Mouse (Mus musculus) liver, embryonic 12.5 days (tissue): ENCODE measurements around the gene Rap1gap. TPM values are rescaled to one million over a fixed set of nuclear protein-coding genes. Genes with fewer than 3 reads are reported as not detected.
A peak's percentile ranks its signal among the peaks of the same experiment; 100 is the strongest.

Experiments
- ATAC-seq: fragments of 200-750 bp; cut with Nextera tagmentation; 2 replicates; pipeline ENCODE4 v1.8.0; 2017; ENCODE audit warnings: moderate number of reproducible peaks, mild to moderate bottlenecking, moderate library complexity
- H3K27ac ChIP-seq: fragments of 300-500 bp; sonication (generic); 2 replicates; pipeline ENCODE4 v1.5.1; 2016; ENCODE audit warnings: mild to moderate bottlenecking
- H3K27me3 ChIP-seq: fragments of 300-500 bp; sonication (generic); replicated peaks from 2 replicates; pipeline ENCODE4 v1.6.1; 2016; ENCODE audit warnings: mild to moderate bottlenecking, moderate library complexity
- H3K36me3 ChIP-seq: fragments of 300-500 bp; sonication (generic); 2 replicates; pipeline ENCODE4 v1.6.1; 2016; ENCODE audit warnings: mild to moderate bottlenecking, moderate library complexity
- H3K4me1 ChIP-seq: fragments of 300-500 bp; sonication (generic); 2 replicates; pipeline ENCODE4 v1.6.1; 2016
- H3K4me2 ChIP-seq: fragments of 300-500 bp; sonication (generic); 2 replicates; pipeline ENCODE4 v1.6.1; 2016; ENCODE audit warnings: mild to moderate bottlenecking, moderate library complexity
- H3K4me3 ChIP-seq: fragments of 300-500 bp; sonication (generic); 2 replicates; pipeline ENCODE4 v1.5.1; 2016; ENCODE audit warnings: mild to moderate bottlenecking, moderate library complexity
- H3K9ac ChIP-seq: fragments of 300-500 bp; sonication (generic); 2 replicates; pipeline ENCODE4 v1.6.1; 2016; ENCODE audit warnings: mild to moderate bottlenecking, moderate library complexity
- H3K9me3 ChIP-seq: fragments of 300-500 bp; sonication (generic); replicated peaks from 2 replicates; pipeline ENCODE4 v1.6.1; 2016; ENCODE audit warnings: mild to moderate bottlenecking, moderate library complexity
- WGBS: fragments of 180-500 bp; shearing (Covaris S2); methylation state at CpG from one replicate; pipeline ENCODE4 v1.1.7; 2016; ENCODE audit not compliant: insufficient replicate concordance; 5-methylcytosine and 5-hydroxymethylcytosine counted together
- polyA plus RNA-seq: library from polyadenylated mRNA; unstranded; fragments of >200 nt; fragmentation: Nextera tagmentation; extraction: Ambion mirVana; gene quantifications from 2 replicates; pipeline ENCODE4 v1.2.1, GENCODE M21; 2016

Rap1gap gene
- polyA plus RNA-seq, 1 experiment from 2014 or later = 2.3 TPM

DNA sequence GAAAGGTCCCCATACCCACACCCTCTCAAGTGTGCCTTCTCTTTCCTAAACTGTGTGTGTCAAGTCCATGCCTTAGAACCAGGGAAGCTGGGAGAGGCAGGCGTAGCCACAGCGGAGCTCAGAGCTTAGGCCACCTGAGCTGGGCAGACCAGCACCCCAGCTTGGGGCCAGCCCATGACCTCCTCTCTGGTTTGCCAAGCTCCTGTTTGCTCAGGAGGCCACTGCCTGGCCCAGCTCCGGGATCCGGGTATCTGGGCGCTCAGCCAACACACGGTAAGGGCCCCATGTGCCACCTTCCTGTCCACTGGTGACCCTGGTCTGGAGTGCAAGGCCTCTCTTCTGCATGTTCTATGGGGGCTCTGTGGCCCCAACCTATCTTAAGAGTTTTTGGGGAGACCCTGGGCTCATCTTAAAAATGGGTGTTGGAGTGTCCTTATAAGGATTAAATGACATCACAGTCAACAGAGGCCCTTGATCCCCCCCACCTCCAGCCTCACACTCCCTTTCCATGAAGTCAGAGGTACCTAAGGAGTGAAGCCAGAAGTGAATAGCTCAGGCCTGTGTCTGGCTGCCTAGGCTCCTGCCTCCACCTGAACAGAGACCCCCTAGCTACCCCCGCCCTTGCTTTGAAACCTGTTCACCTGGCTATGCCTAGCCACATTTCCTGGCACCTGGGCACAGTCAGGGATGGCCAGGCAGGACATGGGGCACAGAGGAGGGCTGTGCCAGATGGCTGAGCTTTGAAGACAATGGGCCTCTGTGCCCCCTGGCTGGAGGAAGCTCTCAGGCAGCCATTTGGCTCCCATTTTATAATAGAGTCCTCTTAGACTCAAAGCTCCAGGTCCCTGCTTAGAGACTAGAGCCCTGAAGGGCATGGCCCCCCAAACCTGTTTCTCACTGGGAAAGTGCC lies 33.8 kb downstream of the Rap1gap start:
- Histone ChIP-seq H3K4me2 (no peak overlapping the region), H3K9ac (no peak overlapping the region), H3K27ac (no peak overlapping the region), H3K4me1 (peaks cover 19% of the 10 kb centered on the region), H3K36me3 (no peaks in the 10 kb centered on the region), H3K9me3 (no peaks in the 10 kb centered on the region), H3K4me3 (no peak overlapping the region), H3K27me3 (peaks cover 26% of the 10 kb centered on the region; the same call in 1 of the 2 replicates)
- peak; percentile 49; the same call in 1 of the 2 replicates for ATAC-seq
- WGBS = 67% methylated on average over 7 of the region's 7 CpGs

DNA sequence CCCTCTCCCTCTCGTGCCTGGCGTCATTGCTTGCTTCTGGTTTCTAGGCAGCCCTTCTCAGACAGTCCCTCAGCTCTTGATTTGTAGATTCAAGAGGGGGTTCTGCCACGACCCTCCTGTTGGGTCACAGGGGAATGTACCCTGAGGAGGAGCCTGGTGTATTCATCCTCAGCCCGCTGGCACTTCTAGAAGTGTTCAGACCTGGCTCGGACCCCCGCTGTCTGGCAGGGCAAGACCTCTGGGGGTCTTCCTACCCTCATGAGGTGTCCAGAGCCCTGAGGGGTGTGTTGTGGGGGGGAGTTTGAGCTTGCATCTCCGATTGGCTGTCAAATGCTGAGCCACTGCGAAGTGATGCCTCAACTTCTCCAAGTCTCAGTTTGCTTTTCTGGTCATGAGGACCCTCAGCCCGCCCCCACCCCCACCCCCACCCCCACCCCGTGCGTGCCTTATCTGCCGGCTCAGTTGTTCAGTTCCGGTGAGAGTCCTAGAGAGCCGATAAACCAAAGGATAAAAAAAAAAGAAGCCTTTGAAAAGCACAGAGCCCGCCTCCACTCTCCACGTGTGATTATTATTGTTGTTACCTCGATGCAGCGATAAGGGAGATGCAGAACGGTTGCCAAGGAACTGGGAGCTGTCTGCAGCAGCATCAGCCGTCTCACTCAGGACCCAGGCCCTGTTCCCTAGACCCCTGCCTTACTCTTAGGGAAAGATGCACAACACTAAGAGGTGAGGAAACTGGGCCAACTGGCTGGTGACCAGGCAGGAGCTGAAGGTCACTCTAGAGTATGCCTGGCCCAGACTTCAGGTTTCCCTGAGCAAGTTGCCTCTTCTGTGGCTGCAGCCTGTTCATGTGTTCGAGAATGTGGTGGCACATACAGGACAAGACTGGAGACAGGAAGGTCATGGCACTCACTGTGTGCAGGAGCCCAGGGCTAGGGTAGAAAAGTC lies 35.0 kb downstream of the Rap1gap start:
- no peak overlapping the region for H3K27ac ChIP-seq
- peaks cover 19% of the 10 kb centered on the region for H3K4me1 ChIP-seq

DNA sequence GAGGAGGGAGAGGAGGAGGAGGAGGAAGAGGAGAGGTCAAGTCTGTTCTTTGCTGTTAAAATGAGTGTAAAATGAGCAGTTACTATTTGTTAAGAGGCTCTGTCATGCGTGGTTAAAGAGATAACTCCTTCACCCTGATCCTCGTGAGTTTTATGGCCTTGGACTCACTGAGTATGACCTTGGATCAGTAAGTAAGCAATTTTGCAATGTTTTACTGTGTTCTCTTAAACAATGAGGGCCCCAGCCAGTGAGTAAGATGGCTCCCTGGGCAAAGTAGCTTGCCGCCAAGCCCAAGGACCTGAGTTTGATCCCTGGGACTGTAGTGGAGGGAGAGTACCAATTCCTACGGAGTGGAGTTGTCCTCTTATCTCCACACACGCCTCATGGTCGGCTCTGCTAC lies 36.4 kb downstream of the Rap1gap start:
- Histone ChIP-seq H3K4me3 (no peak overlapping the region), H3K27me3 (peaks cover 42% of the 10 kb centered on the region), H3K9ac (no peak overlapping the region), H3K36me3 (no peaks in the 10 kb centered on the region), H3K27ac (no peak overlapping the region), H3K9me3 (no peaks in the 10 kb centered on the region), H3K4me1 (peaks cover 20% of the 10 kb centered on the region), H3K4me2 (no peak overlapping the region)
- ATAC-seq = no peak
- 38% methylated on average over 6 of the region's 6 CpGs for WGBS

More for the DNA sequence above, 35.0 kb downstream of the Rap1gap start:
- H3K9ac ChIP-seq = no peak overlapping the region
- no peak for ATAC-seq
- no peaks in the 10 kb centered on the region for H3K36me3 ChIP-seq
- no peaks in the 10 kb centered on the region for H3K9me3 ChIP-seq
- 37% methylated on average over 21 of the region's 21 CpGs for WGBS
- H3K4me2 ChIP-seq = no peak overlapping the region
- no peak overlapping the region for H3K4me3 ChIP-seq
- peaks cover 29% of the 10 kb centered on the region; the same call in 1 of the 2 replicates for H3K27me3 ChIP-seq

DNA sequence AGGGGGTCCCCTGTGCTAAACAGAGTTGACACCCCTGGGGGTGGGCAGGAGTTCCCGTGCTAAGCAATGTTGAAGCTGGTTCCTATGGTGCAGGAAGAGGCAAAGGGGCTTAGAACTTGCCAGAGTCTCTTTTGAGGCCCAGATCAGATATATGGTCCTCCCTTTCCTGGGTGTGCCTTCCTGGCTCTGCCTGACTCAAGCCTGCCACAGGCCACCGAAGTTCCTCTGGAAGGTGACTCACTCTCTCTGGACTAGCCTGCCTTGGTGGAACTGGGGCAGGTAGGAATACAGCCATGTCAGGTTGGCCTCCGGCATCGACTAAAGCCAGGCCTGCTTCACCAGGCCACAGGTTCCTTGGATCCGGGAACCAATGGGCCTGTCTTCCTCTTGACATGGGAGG lies 38.6 kb downstream of the Rap1gap start:
- 55% methylated on average over 5 of the region's 5 CpGs for WGBS
- no peaks in the 10 kb centered on the region for H3K36me3 ChIP-seq
- peaks cover 63% of the 10 kb centered on the region for H3K27me3 ChIP-seq
- H3K27ac ChIP-seq = no peak overlapping the region
- ATAC-seq = no peak
- no peak overlapping the region for H3K4me3 ChIP-seq
- no peaks in the 10 kb centered on the region for H3K9me3 ChIP-seq
- H3K4me2 ChIP-seq = no peak overlapping the region
- H3K4me1 ChIP-seq = peaks cover 33% of the 10 kb centered on the region
- H3K9ac ChIP-seq = no peak overlapping the region

DNA sequence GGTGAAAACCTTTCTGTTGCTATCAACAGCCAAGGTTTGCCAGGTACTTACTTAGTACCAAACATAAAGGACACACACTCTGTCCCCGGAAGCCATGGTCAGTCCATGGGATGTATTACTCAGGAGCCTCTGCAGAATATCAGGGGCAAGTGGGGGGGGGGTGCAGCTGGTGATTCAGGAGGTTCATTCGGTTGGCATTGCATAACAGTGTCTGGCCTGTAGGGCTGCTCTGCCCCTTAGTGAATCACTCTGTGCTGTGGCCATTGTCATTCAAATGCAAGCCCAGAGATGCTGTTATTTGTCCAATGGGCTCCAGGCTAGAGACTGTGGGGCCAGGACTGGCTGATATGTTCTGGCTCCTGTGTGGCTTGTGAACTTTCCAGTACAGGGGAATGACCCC lies 40.0 kb downstream of the Rap1gap start:
- WGBS = 54% methylated on average over 2 of the region's 2 CpGs
- Histone ChIP-seq H3K4me3 (no peak overlapping the region), H3K9me3 (no peaks in the 10 kb centered on the region), H3K4me1 (peaks cover 32% of the 10 kb centered on the region), H3K27me3 (peaks cover 73% of the 10 kb centered on the region), H3K27ac (no peak overlapping the region), H3K36me3 (no peaks in the 10 kb centered on the region), H3K4me2 (no peak overlapping the region), H3K9ac (no peak overlapping the region)
- no peak for ATAC-seq

DNA sequence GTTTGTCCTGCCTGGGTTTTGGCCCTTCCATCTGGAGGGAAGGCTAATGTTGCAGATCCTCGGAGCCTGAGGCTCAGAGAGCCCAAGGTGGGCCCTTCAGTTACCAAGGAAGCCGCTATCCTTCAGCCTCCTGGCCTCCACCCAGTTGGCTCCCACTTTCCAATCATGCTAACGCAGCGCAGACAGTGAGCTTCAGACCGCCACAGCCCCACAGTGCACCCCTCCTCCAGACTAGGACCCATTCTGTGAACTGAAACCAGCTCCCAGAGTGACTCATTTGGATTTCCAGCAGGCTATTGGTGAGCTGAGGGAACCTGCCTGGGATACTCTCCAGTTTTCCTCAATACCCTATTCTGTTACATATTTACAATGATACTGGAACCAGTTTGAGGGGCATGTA lies 40.9 kb downstream of the Rap1gap start:
- Histone ChIP-seq H3K9me3 (no peaks in the 10 kb centered on the region), H3K4me3 (no peak overlapping the region), H3K27ac (no peak overlapping the region), H3K4me2 (no peak overlapping the region), H3K27me3 (peaks cover 75% of the 10 kb centered on the region), H3K4me1 (peaks cover 28% of the 10 kb centered on the region), H3K9ac (no peak overlapping the region), H3K36me3 (no peaks in the 10 kb centered on the region)
- ATAC-seq = no peak
- WGBS = 54% methylated on average over 5 of the region's 5 CpGs

DNA sequence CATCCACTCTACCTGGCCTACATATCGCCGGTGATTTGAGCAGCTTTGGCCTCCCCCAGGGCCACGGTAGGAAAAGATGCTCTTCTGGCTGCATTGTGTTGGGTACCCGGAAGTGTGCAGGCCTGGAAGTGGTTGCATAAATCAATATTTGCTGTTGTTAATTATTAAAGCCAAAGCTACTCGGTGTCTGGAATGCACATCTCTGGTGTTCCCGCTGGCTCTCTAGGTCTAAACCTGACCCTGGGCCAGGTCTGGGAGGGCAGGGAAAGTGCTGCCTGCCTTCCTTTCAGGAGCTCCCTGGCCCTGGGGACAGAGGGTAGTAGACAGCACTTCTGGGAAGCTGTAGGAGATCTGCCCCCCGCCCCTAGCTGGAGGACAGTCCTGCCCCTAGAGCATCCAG lies 42.0 kb downstream of the Rap1gap start:
- peak overlapping the region; percentile 15 for H3K27ac ChIP-seq
- H3K4me2 ChIP-seq = peak overlapping the region; percentile 75
- no peak for ATAC-seq
- H3K9ac ChIP-seq = no peak overlapping the region
- no peaks in the 10 kb centered on the region for H3K36me3 ChIP-seq
- H3K27me3 ChIP-seq = peaks cover 78% of the 10 kb centered on the region
- WGBS = 58% methylated on average over 7 of the region's 7 CpGs
- H3K4me1 ChIP-seq = peaks cover 22% of the 10 kb centered on the region
- 0 out of 2 replicates have a peak overlapping the region, but pooled peaks have one; percentile 52 for H3K4me3 ChIP-seq
- no peaks in the 10 kb centered on the region for H3K9me3 ChIP-seq

DNA sequence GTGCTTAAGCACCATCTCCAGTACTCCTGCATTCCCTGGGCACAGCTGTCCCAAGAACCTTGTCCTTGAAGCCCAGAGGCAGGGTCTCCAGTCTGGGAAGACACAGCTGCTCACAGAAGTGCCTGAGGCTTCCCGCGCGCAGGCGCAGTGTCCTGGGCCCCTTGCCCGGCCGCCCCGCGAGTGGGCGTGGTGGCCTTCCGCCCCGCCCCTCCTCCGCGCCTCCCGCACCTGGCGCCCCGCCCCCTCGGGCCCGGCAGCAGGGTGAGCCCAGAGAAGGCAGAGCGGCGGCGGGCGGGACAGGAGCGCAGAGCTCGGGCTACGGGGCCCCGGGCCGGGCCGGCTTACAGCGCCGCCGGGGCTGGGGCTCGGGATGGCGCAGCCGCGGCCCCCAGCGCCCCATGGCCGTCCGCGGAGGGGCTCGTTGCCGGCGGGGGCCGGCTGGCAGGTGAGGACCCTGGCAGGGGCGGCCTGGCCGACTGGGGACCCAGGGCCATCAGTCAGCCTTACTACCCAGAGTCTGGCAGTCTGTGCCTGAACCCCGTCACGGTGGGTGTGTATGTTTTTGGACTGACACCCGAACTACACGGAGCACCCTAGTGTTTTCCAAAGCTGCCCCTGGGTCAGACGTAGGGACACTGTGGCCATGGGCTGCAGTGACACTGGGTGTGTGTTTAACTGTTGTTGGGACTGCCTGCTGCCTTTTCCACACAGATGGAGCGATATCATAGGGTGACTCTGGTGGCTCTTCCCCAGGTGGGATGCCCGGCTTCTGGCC lies 42.9 kb downstream of the Rap1gap start:
- Histone ChIP-seq H3K4me1 (peaks cover 22% of the 10 kb centered on the region), H3K9ac (peak overlapping the region; percentile 54), H3K4me2 (peak overlapping the region; percentile 75), H3K27me3 (peaks cover 79% of the 10 kb centered on the region), H3K4me3 (peak overlapping the region; percentile 52), H3K36me3 (no peaks in the 10 kb centered on the region), H3K27ac (no peak overlapping the region), H3K9me3 (no peaks in the 10 kb centered on the region)
- peak; percentile 68 for ATAC-seq
- 4% methylated on average over 52 of the region's 52 CpGs for WGBS

DNA sequence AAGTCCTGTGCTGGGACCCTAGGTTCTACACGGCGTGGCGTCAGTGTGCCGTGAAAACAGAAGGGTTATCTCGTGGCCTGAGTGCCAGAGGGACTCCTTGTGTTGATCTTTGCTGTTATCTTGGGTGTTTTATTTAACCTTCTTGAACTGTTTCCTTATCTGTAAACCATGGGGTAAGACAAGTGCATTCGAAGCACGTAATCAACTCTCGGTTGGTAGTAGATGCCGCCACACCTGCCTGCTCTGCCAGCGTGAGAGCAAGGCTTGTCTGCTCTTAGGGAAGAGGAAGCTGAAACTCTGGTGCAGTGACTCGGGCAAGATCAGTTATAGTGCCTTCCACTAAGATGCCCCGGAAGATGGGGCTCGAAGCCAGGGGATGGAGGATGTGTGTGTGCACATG lies 48.4 kb downstream of the Rap1gap start:
- H3K4me2 ChIP-seq = no peak overlapping the region; the same call in 1 of the 2 replicates
- ATAC-seq = peak; percentile 35; the same call in 1 of the 2 replicates
- WGBS = 30% methylated on average over 13 of the region's 13 CpGs
- no peaks in the 10 kb centered on the region for H3K9me3 ChIP-seq
- no peak overlapping the region for H3K27ac ChIP-seq
- no peaks in the 10 kb centered on the region for H3K36me3 ChIP-seq
- peaks cover 64% of the 10 kb centered on the region for H3K27me3 ChIP-seq
- H3K4me1 ChIP-seq = peaks cover 24% of the 10 kb centered on the region
- no peak overlapping the region for H3K4me3 ChIP-seq
- H3K9ac ChIP-seq = no peak overlapping the region

DNA sequence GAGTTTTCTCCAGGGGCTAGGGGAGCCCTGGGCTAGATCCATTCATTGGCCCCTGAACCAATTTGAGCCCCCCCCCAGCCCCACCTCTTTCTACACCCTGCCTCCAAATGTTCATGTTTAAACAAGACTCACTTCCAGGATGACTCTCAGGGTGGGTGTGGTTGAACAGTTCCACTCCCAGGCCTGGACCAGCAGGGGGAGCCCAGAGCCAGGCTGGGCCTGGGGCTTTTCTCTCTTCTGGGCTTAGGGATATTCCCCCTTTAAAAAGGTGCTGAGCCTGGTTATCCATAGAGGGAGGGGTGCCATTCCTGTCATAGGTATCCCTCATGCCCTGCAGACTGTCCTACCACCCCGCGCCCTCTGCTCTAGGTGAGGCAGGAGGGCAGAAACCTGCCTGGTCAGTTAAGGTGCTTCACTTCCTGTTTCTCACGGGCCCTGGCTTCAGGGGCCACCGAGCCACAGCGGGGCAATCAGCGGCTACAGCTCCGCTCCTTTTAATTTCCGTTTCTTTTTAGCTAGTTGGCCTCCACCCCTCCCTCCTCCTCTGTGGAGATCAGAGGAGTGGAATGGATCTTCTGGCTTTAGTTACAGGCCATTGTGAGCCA lies 49.6 kb downstream of the Rap1gap start:
- no peak overlapping the region for H3K27ac ChIP-seq
- no peak for ATAC-seq
- H3K4me3 ChIP-seq = no peak overlapping the region
- 0 out of 2 replicates have a peak overlapping the region, but pooled peaks have one; percentile 18 for H3K4me2 ChIP-seq
- H3K27me3 ChIP-seq = peaks cover 64% of the 10 kb centered on the region
- 15% methylated on average over 8 of the region's 8 CpGs for WGBS
- H3K36me3 ChIP-seq = no peaks in the 10 kb centered on the region
- H3K9me3 ChIP-seq = no peaks in the 10 kb centered on the region
- H3K9ac ChIP-seq = no peak overlapping the region
- peaks cover 28% of the 10 kb centered on the region for H3K4me1 ChIP-seq

DNA sequence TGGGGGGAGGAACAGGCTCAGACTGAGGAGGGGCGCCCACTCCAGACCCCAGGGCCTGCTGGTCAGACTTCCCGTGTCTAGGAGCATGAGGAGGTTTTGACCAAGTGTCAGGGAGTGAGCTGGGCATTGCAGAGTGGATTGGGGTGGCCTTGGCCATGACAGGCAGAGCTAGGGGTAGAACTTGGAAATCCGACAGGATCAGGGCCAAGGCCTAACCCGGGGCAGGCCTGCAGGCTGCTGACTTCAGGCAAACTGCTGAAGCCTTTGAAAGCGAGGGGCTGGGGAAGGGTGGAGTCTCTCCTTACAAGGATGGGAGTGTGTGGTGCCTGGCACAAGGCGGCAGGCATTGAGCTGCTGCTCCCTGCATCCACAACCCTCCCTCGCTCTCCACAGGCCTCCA lies 52.5 kb downstream of the Rap1gap start:
- H3K4me2 ChIP-seq = no peak overlapping the region
- H3K36me3 ChIP-seq = no peaks in the 10 kb centered on the region
- no peaks in the 10 kb centered on the region for H3K9me3 ChIP-seq
- H3K27ac ChIP-seq = no peak overlapping the region
- H3K4me3 ChIP-seq = no peak overlapping the region
- peaks cover 36% of the 10 kb centered on the region for H3K4me1 ChIP-seq
- H3K9ac ChIP-seq = no peak overlapping the region
- H3K27me3 ChIP-seq = peaks cover 66% of the 10 kb centered on the region
- ATAC-seq = no peak
- 56% methylated on average over 7 of the region's 7 CpGs for WGBS
